Mouse (Mus musculus): Measurements from ENCODE around the gene Aoah. TPM values are rescaled to one million over a fixed set of nuclear protein-coding genes. Genes with fewer than 3 reads are reported as not detected.

Gene Aoah
- polyA plus RNA-seq, 1 experiment from 2014 or later: 0.44 TPM

- H3K27me3 ChIP-seq (replicated peaks; ENCODE audit: control insufficient read depth, insufficient read depth, low read length): no peaks in the 10 kb centered on the region
- WGBS: 85% methylated on average over 4 of the region's 4 CpGs
- no peak overlapping the region for H3K9ac ChIP-seq (ENCODE audit: low read length)
- H3K4me3 ChIP-seq (ENCODE audit: low read depth, low read length): no peak overlapping the region
- H3K36me3 ChIP-seq (ENCODE audit: control insufficient read depth, insufficient read depth, low read length): no peaks in the 10 kb centered on the region
- no peaks in the 10 kb centered on the region for H3K4me1 ChIP-seq (ENCODE audit: control insufficient read depth, insufficient read depth, low read length)
- H3K27ac ChIP-seq (ENCODE audit: low read depth, low read length): no peak overlapping the region
- no peak overlapping the region for H3K4me2 ChIP-seq (ENCODE audit: low read length)
- H3K9me3 ChIP-seq (replicated peaks; ENCODE audit: control insufficient read depth, low read length): no peaks in the 10 kb centered on the region
- ATAC-seq: no peak
- DNase-seq (ENCODE audit: low spot score): no peak
Measured at GRCm38 (mm10) chr13:21006321-21006653, 212.4 kb downstream of the Aoah start.

GRCm38 (mm10) chr13:21013659-21014058, 219.7 kb downstream of the Aoah start:
- H3K9me3 ChIP-seq (replicated peaks; ENCODE audit: control insufficient read depth, low read length): no peaks in the 10 kb centered on the region
- H3K4me1 ChIP-seq (ENCODE audit: control insufficient read depth, insufficient read depth, low read length): no peaks in the 10 kb centered on the region
- H3K9ac ChIP-seq (ENCODE audit: low read length): no peak overlapping the region
- no peak overlapping the region for H3K27ac ChIP-seq (ENCODE audit: low read depth, low read length)
- ATAC-seq (no peak; the same call in 1 of the 2 replicates), DNase-seq (ENCODE audit: low spot score) (no peak)
- WGBS: 70% methylated on average over 3 of the region's 3 CpGs
- H3K4me2 ChIP-seq (ENCODE audit: low read length): no peak overlapping the region
- no peaks in the 10 kb centered on the region for H3K27me3 ChIP-seq (replicated peaks; ENCODE audit: control insufficient read depth, insufficient read depth, low read length)
- H3K36me3 ChIP-seq (ENCODE audit: control insufficient read depth, insufficient read depth, low read length): no peaks in the 10 kb centered on the region
- H3K4me3 ChIP-seq (ENCODE audit: low read depth, low read length): no peak overlapping the region

DNA sequence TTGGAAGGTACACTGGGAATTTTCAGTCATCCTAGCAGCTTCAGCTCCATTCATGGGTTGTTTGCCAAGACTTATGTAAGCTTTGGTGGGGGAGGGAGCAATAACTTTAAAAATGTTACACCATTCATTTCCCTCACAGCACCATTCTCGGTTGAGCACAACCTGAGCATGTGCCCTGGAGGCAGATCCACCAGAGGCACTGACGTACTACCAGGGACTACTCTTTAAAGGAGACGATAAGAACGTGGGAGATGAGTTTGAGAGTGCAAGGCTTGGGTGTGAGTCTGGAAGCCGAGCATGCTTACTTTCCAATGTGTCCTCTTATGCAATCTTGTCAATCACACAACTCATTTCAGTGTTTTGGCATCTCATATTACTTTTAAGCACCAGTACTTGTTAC, 230.9 kb downstream of the Aoah start:
- H3K4me2 ChIP-seq (ENCODE audit: low read length): no peak overlapping the region
- no peak for DNase-seq (ENCODE audit: low spot score)
- no peak overlapping the region for H3K4me3 ChIP-seq (ENCODE audit: low read depth, low read length)
- no peaks in the 10 kb centered on the region for H3K9me3 ChIP-seq (replicated peaks; ENCODE audit: control insufficient read depth, low read length)
- H3K4me1 ChIP-seq (ENCODE audit: control insufficient read depth, insufficient read depth, low read length): no peaks in the 10 kb centered on the region
- H3K9ac ChIP-seq (ENCODE audit: low read length): no peak overlapping the region
- H3K27ac ChIP-seq (ENCODE audit: low read depth, low read length): no peak overlapping the region
- H3K36me3 ChIP-seq (ENCODE audit: control insufficient read depth, insufficient read depth, low read length): no peaks in the 10 kb centered on the region
- no peaks in the 10 kb centered on the region for H3K27me3 ChIP-seq (replicated peaks; ENCODE audit: control insufficient read depth, insufficient read depth, low read length)
- WGBS: 87% methylated on average over 5 of the region's 5 CpGs
- ATAC-seq: no peak

DNA sequence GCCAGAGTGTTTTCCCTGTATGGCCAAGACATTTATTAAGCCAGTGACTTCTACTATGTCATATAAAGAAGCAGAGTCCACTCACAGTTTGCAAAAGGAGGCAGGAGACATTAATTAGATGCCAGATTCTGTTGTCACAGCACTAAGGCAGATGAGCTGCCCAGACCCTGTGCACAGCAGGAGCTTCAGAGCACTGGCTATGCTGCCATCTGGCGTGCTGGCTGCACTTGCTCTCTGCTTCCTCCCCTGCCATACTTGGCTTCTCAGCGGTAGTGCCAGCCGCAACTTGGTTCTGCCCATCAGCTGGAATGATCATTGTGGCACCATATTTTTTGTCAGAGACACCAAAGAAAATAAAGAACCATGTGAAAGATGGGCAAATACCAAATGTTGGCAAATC, 239.3 kb downstream of the Aoah start:
- peak; percentile 65 for DNase-seq (ENCODE audit: low spot score)
- WGBS: 58% methylated on average over 3 of the region's 3 CpGs

GRCm38 (mm10) chr13:21035011-21035410, 241.1 kb downstream of the Aoah start:
- Histone ChIP-seq H3K4me2 (ENCODE audit: low read length) (no peak overlapping the region), H3K4me1 (ENCODE audit: control insufficient read depth, insufficient read depth, low read length) (no peaks in the 10 kb centered on the region), H3K4me3 (ENCODE audit: low read depth, low read length) (no peak overlapping the region), H3K27me3 (replicated peaks; ENCODE audit: control insufficient read depth, insufficient read depth, low read length) (no peaks in the 10 kb centered on the region), H3K27ac (ENCODE audit: low read depth, low read length) (no peak overlapping the region), H3K9ac (ENCODE audit: low read length) (no peak overlapping the region), H3K9me3 (replicated peaks; ENCODE audit: control insufficient read depth, low read length) (no peaks in the 10 kb centered on the region), H3K36me3 (ENCODE audit: control insufficient read depth, insufficient read depth, low read length) (no peaks in the 10 kb centered on the region)
- DNase-seq (ENCODE audit: low spot score): peak; percentile 72
- peak; percentile 49 for ATAC-seq
- WGBS: 78% methylated on average over 3 of the region's 3 CpGs

More for the DNA sequence above, 239.3 kb downstream of the Aoah start:
- Histone ChIP-seq H3K4me3 (ENCODE audit: low read depth, low read length) (no peak overlapping the region), H3K9ac (ENCODE audit: low read length) (no peak overlapping the region), H3K9me3 (replicated peaks; ENCODE audit: control insufficient read depth, low read length) (no peaks in the 10 kb centered on the region), H3K27ac (ENCODE audit: low read depth, low read length) (no peak overlapping the region), H3K4me2 (ENCODE audit: low read length) (no peak overlapping the region), H3K27me3 (replicated peaks; ENCODE audit: control insufficient read depth, insufficient read depth, low read length) (no peaks in the 10 kb centered on the region), H3K36me3 (ENCODE audit: control insufficient read depth, insufficient read depth, low read length) (no peaks in the 10 kb centered on the region), H3K4me1 (ENCODE audit: control insufficient read depth, insufficient read depth, low read length) (no peaks in the 10 kb centered on the region)
- ATAC-seq: peak; percentile 79; the same call in 1 of the 2 replicates

GRCm38 (mm10) chr13:21035981-21036380, 242.1 kb downstream of the Aoah start:
- DNase-seq (ENCODE audit: low spot score) (no peak), ATAC-seq (no peak)
- Histone ChIP-seq H3K27me3 (replicated peaks; ENCODE audit: control insufficient read depth, insufficient read depth, low read length) (no peaks in the 10 kb centered on the region), H3K4me3 (ENCODE audit: low read depth, low read length) (no peak overlapping the region), H3K4me2 (ENCODE audit: low read length) (no peak overlapping the region), H3K36me3 (ENCODE audit: control insufficient read depth, insufficient read depth, low read length) (no peaks in the 10 kb centered on the region), H3K9me3 (replicated peaks; ENCODE audit: control insufficient read depth, low read length) (no peaks in the 10 kb centered on the region), H3K27ac (ENCODE audit: low read depth, low read length) (no peak overlapping the region), H3K4me1 (ENCODE audit: control insufficient read depth, insufficient read depth, low read length) (no peaks in the 10 kb centered on the region), H3K9ac (ENCODE audit: low read length) (no peak overlapping the region)

DNA sequence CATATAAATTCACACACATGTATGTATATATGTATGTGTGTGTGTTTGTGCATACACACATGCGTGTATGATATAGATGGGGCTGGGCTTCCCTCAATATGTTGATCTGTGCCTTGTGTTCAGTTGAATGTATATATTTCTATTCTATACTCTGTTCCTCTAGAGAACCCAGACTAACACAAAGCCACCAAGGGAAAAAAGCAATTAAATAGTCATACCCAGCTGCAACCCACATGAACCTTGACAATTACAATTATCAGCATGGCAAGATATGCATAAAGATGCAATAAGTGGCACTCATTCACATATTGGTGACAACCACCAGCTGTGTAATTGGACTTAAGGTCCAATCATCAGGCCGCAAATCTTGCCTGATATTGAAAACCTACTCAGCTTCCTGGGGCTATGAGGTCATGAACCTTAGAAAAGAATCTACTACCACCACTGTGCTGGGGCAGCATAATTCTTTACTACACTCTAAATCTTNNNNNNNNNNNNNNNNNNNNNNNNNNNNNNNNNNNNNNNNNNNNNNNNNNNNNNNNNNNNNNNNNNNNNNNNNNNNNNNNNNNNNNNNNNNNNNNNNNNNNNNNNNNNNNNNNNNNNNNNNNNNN, 246.8 kb downstream of the Aoah start:
- Histone ChIP-seq H3K9me3 (replicated peaks; ENCODE audit: control insufficient read depth, low read length) (no peaks in the 10 kb centered on the region), H3K4me3 (ENCODE audit: low read depth, low read length) (no peak overlapping the region), H3K4me1 (ENCODE audit: control insufficient read depth, insufficient read depth, low read length) (no peaks in the 10 kb centered on the region), H3K27me3 (replicated peaks; ENCODE audit: control insufficient read depth, insufficient read depth, low read length) (no peaks in the 10 kb centered on the region), H3K9ac (ENCODE audit: low read length) (no peak overlapping the region), H3K4me2 (ENCODE audit: low read length) (no peak overlapping the region), H3K27ac (ENCODE audit: low read depth, low read length) (no peak overlapping the region), H3K36me3 (ENCODE audit: control insufficient read depth, insufficient read depth, low read length) (no peaks in the 10 kb centered on the region)
- DNase-seq (ENCODE audit: low spot score) (no peak), ATAC-seq (no peak)
- 82% methylated on average over 2 of the region's 2 CpGs for WGBS

GRCm38 (mm10) chr13:21050118-21050517, 256.2 kb downstream of the Aoah start:
- 75% methylated on average over 1 of the region's 1 CpGs for WGBS
- ATAC-seq: peak; percentile 63; the same call in 1 of the 2 replicates
- DNase-seq (ENCODE audit: low spot score): peak; percentile 68

GRCm38 (mm10) chr13:21066021-21066420, 272.1 kb downstream of the Aoah start:
- no peak overlapping the region for H3K27ac ChIP-seq (ENCODE audit: low read depth, low read length)
- no peaks in the 10 kb centered on the region for H3K9me3 ChIP-seq (replicated peaks; ENCODE audit: control insufficient read depth, low read length)
- no peaks in the 10 kb centered on the region for H3K4me1 ChIP-seq (ENCODE audit: control insufficient read depth, insufficient read depth, low read length)
- H3K4me2 ChIP-seq (ENCODE audit: low read length): no peak overlapping the region
- WGBS: 88% methylated on average over 2 of the region's 2 CpGs
- H3K9ac ChIP-seq (ENCODE audit: low read length): no peak overlapping the region
- H3K4me3 ChIP-seq (ENCODE audit: low read depth, low read length): no peak overlapping the region
- DNase-seq (ENCODE audit: low spot score): no peak
- no peaks in the 10 kb centered on the region for H3K36me3 ChIP-seq (ENCODE audit: control insufficient read depth, insufficient read depth, low read length)
- no peaks in the 10 kb centered on the region for H3K27me3 ChIP-seq (replicated peaks; ENCODE audit: control insufficient read depth, insufficient read depth, low read length)
- ATAC-seq: no peak

More at GRCm38 (mm10) chr13:21050118-21050517, 256.2 kb downstream of the Aoah start:
- Histone ChIP-seq H3K27ac (ENCODE audit: low read depth, low read length) (no peak overlapping the region), H3K27me3 (replicated peaks; ENCODE audit: control insufficient read depth, insufficient read depth, low read length) (no peaks in the 10 kb centered on the region), H3K9ac (ENCODE audit: low read length) (no peak overlapping the region), H3K9me3 (replicated peaks; ENCODE audit: control insufficient read depth, low read length) (no peaks in the 10 kb centered on the region), H3K4me3 (ENCODE audit: low read depth, low read length) (no peak overlapping the region), H3K4me2 (ENCODE audit: low read length) (no peak overlapping the region), H3K4me1 (ENCODE audit: control insufficient read depth, insufficient read depth, low read length) (no peaks in the 10 kb centered on the region), H3K36me3 (ENCODE audit: control insufficient read depth, insufficient read depth, low read length) (no peaks in the 10 kb centered on the region)
